Mouse (Mus musculus) layer of hippocampus, adult 2 months (tissue): ENCODE measurements around the gene Gsdme. TPM values are rescaled to one million over a fixed set of nuclear protein-coding genes. Genes with fewer than 3 reads are reported as not detected.

Experiments
- DNase-seq, 2 experiments: peaks; one replicate each; pipeline ENCODE4 v3.0.0; 2022; ENCODE audit warnings: low spot score in 2 of 2
- H3K27ac ChIP-seq: fragments of 200-600 bp; 2 replicates; pipeline ENCODE4 v1.8.1; 2022
- H3K4me3 ChIP-seq: fragments of 200-600 bp; 2 replicates; pipeline ENCODE4 v1.8.1; 2022; ENCODE audit warnings: mild to moderate bottlenecking
- CTCF ChIP-seq: fragments of 200-600 bp; conservative IDR thresholded peaks from 2 replicates; pipeline ENCODE4 v1.8.1; 2022; ENCODE audit warnings: antibody characterized with exemption, mild to moderate bottlenecking, moderate library complexity
- total RNA-seq, 2 experiments: library from RNA; stranded (reverse); gene quantifications; 2 replicates each; pipeline ENCODE4 v1.2.3; 2021

The Gsdme gene
- total RNA-seq, 2 experiments from 2014 or later, result 10.9 to 12.4 TPM

DNA sequence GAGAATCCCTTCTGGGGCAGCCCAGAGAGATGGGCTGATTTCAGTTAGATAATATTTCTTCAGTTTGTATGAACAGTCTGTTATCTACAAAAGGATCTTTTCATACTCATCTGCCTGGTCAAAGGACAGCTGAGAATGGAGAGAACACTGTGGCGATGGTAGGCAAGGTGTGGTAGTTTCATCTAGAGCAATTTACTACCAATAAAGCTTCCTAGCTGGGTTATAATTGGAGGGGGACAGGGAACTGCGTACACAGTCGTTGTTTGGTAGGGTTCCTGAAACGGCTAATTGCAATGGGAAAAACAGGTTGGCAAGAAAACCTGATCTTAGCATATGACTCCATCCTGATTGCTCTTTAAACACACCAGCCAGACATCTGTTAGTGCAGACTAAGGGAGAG, 10.3 kb upstream of the Gsdme start:
- DNase-seq, result no peak
- H3K27ac ChIP-seq, result no peak overlapping the region
- no peak overlapping the region for H3K4me3 ChIP-seq
- no peak for TF ChIP-seq CTCF

DNA sequence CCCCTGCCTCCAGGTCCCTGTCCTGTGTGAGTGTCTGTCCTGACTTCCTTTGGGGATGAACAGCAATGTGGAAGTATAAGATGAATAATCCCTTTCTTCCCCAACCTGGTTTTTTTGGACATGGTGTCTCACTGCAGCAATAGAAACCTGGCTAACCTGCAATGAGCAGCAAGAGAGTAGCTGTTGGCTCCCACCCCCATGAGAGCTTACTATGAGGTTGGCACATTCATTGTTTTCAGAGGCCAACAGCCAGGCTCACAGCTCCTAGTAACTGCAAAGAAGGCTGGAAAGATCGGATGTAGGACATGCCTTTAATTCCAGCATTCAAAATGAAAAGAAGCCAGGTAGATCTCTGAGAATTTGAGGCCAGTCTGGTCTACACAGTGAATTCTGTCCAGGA, 9.8 kb upstream of the Gsdme start:
- no peak overlapping the region for H3K4me3 ChIP-seq
- no peak overlapping the region for H3K27ac ChIP-seq
- DNase-seq, result no peak
- TF ChIP-seq CTCF, result no peak

DNA sequence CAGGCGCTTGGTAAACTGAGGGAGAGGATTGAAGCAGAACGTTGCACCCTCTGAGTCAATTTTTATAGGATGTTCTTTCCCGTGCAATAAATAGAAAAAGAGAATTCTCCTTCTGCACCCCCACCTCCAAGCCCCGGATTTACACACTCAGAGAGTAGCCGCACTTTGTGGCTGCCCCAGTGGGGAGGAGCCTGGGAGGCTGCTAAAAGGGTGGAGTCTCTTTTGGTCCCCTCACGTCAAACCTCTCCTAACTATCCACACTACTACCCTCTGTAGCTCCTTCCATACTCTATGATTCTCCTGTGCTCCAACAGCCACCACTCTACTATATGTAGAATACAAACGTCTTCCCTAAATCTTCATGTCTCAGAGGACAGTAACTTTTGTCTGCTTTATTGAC, 1.4 kb downstream of the Gsdme start:
- DNase-seq, result no peak
- Histone ChIP-seq H3K4me3 (peak overlapping the region; percentile 73), H3K27ac (peak overlapping the region; percentile 89; the same call in 1 of the 2 replicates)
- TF ChIP-seq CTCF, result no peak

DNA sequence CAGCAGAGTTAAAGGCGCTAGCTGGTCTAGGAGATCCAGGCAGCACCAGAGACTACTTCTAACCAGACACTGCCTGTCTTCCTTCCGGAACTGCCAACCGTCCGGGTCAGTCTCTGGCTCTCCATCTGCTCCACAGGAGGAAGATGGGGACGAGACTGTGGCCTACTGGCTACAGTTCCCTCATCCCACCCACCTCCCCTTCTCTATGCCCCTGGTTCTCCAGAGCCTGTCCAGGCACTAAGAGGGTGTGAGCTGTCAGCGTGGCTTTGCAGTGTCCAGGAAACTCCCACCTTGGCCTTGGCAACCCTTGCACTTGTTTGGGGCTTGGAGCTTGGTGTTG, 1.8 kb downstream of the Gsdme start:
- Histone ChIP-seq H3K27ac (peak overlapping the region; percentile 89), H3K4me3 (peak overlapping the region; percentile 73)

DNA sequence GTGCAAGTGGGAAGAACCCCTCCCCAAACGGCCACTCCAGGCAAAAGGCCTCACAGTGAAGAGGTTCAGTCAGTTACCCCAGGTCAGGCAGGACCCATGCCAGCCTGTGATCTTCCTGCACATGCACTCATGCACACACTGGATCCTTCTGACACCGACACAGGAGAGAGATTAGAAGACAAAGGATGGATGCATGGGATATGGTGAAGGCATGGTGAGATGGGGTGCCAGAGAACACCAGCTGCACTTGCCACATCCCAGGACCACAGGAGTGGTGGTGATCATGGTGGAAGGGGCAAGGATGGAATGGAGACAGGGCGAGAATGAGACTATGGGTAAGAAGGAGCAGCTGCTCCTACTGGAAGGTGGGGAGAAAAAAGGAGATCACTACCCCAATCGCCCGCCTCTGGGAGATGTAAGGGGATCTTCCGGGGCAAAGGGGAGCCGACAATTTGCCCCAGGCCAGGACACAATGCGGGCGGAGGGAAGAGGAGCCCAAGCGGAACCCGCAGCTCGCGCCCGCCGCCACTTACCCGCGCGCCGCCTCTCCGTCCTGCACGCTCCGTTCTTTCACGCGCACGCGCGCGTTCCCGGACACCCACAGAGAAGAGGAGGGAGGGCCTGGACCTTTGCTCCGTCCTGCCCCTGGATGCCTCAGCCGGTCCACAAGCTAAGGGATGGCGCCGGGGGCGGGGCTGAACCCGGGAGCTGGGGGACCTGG, 2.3 kb downstream of the Gsdme start:
- DNase-seq, result peak; percentile 80 to 84
- TF ChIP-seq CTCF, result no peak
- H3K27ac ChIP-seq, result peak overlapping the region; percentile 89
- peak overlapping the region; percentile 73 for H3K4me3 ChIP-seq

More for the DNA sequence above, 1.8 kb downstream of the Gsdme start:
- DNase-seq, result no peak
- no peak for TF ChIP-seq CTCF

DNA sequence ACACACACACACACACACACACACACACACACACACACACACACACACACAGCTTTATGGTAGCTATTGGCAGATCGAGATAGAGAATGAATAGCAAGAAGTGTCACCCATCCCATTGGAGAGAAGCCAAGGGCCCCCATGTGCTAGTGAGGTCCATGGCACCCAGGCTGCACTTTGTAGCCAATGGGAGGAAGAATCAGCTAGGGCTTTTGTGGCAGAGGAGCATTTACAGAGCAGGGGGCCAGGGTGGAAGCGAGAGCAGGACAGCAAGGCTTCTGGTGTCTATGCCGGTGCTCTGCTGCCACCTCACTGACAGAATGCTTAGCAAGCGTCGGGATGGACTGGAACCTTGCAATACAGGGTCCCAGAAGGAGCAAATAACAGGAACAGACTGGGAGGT, 8.3 kb downstream of the Gsdme start:
- H3K4me3 ChIP-seq, result no peak overlapping the region
- no peak for TF ChIP-seq CTCF
- no peak for DNase-seq
- no peak overlapping the region for H3K27ac ChIP-seq

DNA sequence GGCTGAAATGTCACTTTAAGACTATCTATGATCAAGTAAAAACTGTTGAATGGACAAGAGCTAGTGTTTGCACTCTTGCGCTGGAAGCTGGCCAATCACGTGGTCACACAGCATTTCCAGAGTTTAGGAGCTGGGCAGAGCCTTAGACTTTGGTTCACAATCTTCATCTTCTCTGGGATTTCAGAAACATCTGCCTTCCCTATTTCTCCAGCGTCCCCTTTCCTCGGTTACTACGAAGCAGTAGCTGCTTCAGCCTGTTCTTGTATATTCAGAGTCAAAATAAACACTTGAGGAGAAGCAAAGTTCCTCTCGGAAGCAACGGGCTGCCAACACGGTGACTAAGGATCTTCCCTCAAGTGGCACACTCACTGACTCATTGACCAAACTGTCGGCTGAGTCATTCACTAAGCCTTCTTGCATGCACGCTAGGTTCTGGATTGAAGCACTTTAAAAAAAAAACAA, 8.9 kb downstream of the Gsdme start:
- H3K4me3 ChIP-seq, result no peak overlapping the region
- DNase-seq, result peak; percentile 15 to 58
- TF ChIP-seq CTCF, result no peak
- no peak overlapping the region for H3K27ac ChIP-seq

DNA sequence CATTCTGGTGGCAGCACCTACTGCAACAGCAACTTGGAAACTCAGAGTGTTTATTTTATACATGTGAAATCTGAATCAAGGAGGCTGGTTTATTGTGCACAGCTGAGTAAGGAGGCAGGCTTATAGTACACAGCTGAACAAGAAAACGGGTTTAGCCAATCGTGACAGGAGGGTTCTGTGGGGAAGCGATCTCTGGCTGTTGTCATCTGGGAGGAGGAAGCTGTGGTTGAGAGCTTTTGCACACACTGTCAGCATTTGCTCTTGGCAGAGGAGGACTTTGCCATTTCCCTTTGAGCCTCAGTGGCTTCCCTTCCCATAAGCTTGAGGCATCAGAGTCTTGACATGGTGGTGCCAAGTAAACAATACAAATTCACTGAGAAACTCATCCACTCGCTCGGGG, 11.0 kb downstream of the Gsdme start:
- DNase-seq, result peak in 1 of 2 experiments; percentile 17
- H3K27ac ChIP-seq, result no peak overlapping the region
- TF ChIP-seq CTCF, result no peak
- no peak overlapping the region for H3K4me3 ChIP-seq

DNA sequence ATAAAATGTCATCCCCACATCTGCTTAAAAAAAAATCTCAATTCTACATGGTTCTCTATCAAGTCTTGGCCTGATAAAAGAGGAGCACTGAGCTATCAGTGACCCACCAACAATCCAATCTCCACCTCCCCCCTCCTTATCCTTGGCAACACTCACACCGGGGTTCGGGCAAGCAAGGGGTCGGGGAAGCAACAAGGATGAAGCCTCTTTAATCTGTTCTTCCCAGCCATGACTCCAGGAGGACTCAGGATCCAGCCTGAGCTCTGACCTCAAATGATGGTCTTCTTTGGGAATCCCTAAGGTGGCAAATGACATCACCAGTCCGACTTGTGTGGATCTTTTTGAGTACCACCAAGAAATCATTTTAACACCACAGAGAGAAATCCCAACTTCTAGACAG, 15.9 kb downstream of the Gsdme start:
- TF ChIP-seq CTCF, result no peak
- no peak overlapping the region for H3K4me3 ChIP-seq
- no peak overlapping the region for H3K27ac ChIP-seq
- DNase-seq, result no peak

DNA sequence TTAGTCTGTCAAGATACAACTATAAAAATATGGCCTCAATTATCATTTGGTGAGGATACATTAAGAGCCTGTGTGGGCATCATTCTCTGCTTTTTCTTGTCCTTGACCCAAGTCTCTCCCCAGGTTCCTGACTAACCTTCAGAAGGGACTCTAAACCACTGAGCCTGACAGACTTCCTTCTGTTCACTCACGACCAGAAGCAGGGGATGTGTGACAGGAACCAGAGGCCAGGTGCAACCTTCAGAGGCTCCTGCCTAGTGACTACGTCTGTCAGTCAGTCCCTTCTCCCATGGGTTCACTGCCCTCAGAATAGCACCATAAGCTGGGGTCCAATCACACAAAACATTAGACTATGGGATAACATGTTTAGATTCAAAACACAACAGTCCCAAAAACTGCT, 16.3 kb downstream of the Gsdme start:
- Histone ChIP-seq H3K4me3 (no peak overlapping the region), H3K27ac (no peak overlapping the region)
- no peak for TF ChIP-seq CTCF
- DNase-seq, result no peak

DNA sequence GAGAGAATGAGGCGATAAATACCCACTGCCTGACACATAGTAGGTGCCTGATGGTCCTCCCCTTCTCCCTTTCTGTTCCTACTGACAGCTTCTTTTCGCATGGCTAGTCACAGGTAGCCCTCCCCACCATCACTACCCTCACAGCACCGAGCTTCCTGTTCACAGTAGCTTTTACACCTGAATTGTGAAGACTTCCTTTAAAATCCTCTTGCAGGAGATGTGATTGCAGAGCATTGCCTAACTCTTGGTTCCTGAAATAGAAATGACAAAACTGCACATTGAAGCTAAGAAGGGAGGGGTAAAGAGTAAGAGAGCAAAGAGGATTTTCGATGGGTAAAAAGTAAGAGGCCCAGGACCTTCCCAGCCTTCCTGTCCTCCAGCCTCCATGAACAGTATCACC, 18.7 kb downstream of the Gsdme start:
- no peak for TF ChIP-seq CTCF
- H3K4me3 ChIP-seq, result no peak overlapping the region
- no peak for DNase-seq
- H3K27ac ChIP-seq, result no peak overlapping the region

DNA sequence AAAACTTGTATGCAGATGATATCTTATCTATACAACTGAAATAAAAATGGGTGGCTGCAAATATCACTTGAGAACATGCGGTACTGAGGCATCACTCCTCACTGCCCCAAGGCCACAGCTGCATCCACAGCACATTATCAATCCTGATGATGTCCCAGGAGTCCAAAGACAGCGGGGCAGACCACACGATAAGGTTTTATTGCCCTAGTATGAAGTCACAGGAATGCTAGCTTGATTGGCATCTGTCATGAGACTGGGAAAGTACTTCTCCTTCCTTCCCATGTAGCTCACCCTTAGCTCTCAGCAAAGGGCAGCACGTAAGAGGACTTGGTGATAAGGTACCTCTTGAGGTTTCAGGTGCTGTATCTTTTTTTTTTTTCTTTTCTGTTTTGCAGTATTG, 19.5 kb downstream of the Gsdme start:
- no peak overlapping the region for H3K27ac ChIP-seq
- H3K4me3 ChIP-seq, result no peak overlapping the region
- TF ChIP-seq CTCF, result no peak
- no peak for DNase-seq

DNA sequence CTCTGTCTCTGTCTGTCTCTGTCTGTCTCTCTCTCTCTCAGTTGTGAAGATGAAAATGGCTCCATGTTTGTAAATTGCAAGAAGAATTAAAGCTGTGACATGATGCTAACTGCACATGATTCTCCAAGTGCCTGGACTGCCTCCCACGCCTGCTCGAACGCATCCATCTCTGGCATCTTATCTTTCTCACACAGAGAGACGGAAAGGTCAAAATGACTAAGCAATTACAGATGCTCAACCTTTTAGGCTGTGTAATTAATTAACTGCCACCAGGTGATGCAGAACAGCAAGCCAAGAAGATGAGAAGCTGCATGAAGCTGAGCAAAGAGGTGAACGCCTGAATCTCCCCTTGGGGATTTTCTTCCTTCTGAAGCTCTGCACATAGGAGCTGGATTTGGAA, 23.2 kb downstream of the Gsdme start:
- Histone ChIP-seq H3K27ac (no peak overlapping the region), H3K4me3 (no peak overlapping the region)
- no peak for DNase-seq
- no peak for TF ChIP-seq CTCF

DNA sequence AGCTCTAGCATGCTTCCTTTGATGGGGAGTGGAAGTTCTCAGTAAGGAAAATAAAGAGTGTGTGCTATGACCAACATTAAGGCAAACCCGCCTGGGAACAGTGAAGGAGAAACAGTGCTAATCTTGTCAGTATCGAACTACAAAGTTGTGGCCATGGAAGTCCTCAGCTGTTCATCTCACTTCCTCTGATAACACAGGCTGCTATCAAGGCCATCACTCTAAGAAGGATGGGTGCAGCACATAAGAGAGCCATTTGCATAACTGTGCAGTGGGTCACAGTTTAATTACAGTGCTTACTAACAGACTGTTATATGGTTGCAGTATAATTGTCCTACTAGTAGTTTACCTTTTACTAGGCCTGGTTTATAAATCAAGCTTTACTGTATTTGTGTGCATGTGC, 23.8 kb downstream of the Gsdme start:
- H3K4me3 ChIP-seq, result no peak overlapping the region
- no peak overlapping the region for H3K27ac ChIP-seq
- DNase-seq, result no peak
- TF ChIP-seq CTCF, result no peak
